Mouse (Mus musculus) limb, embryonic 13.5 days (tissue): ENCODE measurements around the gene Mlph. TPM values are rescaled to one million over a fixed set of nuclear protein-coding genes. Genes with fewer than 3 reads are reported as not detected.

Experiments used
- polyA plus RNA-seq: library from polyadenylated mRNA; unstranded; fragments of >200 nt; fragmentation: Nextera tagmentation; extraction: Ambion mirVana; gene quantifications from 2 replicates; pipeline ENCODE4 v1.2.1, GENCODE M21; 2015

Gene Mlph
- polyA plus RNA-seq, 1 experiment from 2014 or later, result 0.87 TPM

Other genes with a start within 250 kb of the Mlph start
- 78.1 and 86.3 TPM in 2 replicates for gene Col6a3, start 71.1 kb upstream of the Mlph start, polyA plus RNA-seq
- not detected in 2 replicates for gene Prlh, start 38.0 kb downstream of the Mlph start, polyA plus RNA-seq
- gene Rab17, start 54.6 kb downstream of the Mlph start, polyA plus RNA-seq, result 0.69 and 1.0 TPM in 2 replicates
- gene Lrrfip1, start 83.7 kb downstream of the Mlph start, polyA plus RNA-seq, result 35.7 and 37.1 TPM in 2 replicates
- gene Rbm44, start 230.0 kb downstream of the Mlph start, polyA plus RNA-seq, result 0.88 and 1.3 TPM in 2 replicates